In the genomic region with DNA sequence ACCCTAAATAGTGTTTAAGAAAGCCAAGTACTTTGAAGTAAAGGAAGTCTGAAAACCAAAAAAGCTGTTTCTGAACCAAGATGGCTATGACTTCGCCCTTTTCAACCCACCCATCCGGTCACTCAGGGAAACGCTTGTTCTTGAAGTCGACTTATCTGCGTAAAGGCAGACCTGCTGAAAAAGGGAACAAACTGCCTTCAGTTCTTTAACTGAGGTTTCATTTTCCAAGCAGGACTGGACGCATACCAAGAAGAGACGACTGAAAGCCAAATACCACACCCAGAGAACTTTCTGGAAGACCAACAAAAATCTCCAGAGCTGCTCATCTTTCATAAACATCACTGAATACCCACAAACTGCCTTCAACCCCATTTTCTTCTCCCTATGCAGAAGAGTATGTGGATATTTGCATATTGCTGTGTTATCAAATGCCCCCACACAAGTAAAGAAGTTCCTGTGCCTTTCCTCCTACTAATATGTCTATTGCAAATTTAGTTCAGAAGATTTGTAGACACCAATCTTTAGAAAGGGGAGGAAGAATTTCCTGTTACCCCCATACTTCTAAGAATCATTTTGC, we compare ENCODE assay signal across 16 mouse cellular contexts.
DNase-seq lines count a peak whose midpoint lies in the region; ATAC-seq and TF ChIP-seq lines count a peak whose summit lies in the region.
"Had no signal": no experiment of that assay in that cellular context is flagged by ENCODE, and none has a peak within 500 bp of the region (broad histone marks: within the 10 kb centered on the region; RNA-seq: fewer than 3 reads in every experiment).

No protein-coding gene starts in this region.

- H3K27ac ChIP-seq in liver, embryonic 14.5 days: no peak overlapping the region
- H3K27ac ChIP-seq: hindbrain, embryonic 12.5 days; layer of hippocampus, adult 2 months had no signal

- H3K9me3 ChIP-seq in liver, embryonic 14.5 days (ENCODE audit: control insufficient read depth, low read length): no peaks in the 10 kb centered on the region
- H3K9me3 ChIP-seq: hindbrain, embryonic 12.5 days had no signal

- H3K36me3 ChIP-seq in liver, embryonic 14.5 days (replicated peaks; ENCODE audit: control insufficient read depth, insufficient read depth, low read depth): no peaks in the 10 kb centered on the region
- H3K36me3 ChIP-seq: hindbrain, embryonic 12.5 days had no signal

- peaks cover 0 to 4% of the 10 kb centered on the region in 2 experiments; a peak in 1 of 4 replicates for H3K4me1 ChIP-seq in liver, embryonic 14.5 days (replicated peaks; ENCODE audit: control insufficient read depth in 2 of 2, insufficient read depth in 2 of 2, low read length in 1 of 2)
- H3K4me1 ChIP-seq: hindbrain, embryonic 12.5 days had no signal

- WGBS in liver, embryonic 14.5 days (ENCODE audit: insufficient replicate concordance): 13% methylated on average over 7 of the region's 7 CpGs

- no peak for TF ChIP-seq EP300 in liver, embryonic 14.5 days (IDR thresholded peaks at IDR 0.05; ENCODE audit: low read depth)

- TF ChIP-seq CTCF in liver, embryonic 14.5 days (IDR thresholded peaks at IDR 0.05; ENCODE audit: low read depth): no peak

- no peak overlapping the region for H3K9ac ChIP-seq in liver, embryonic 14.5 days (replicated peaks)
- H3K9ac ChIP-seq: hindbrain, embryonic 12.5 days had no signal

- no peak overlapping the region for H3K4me3 ChIP-seq in liver, embryonic 14.5 days (ENCODE audit: insufficient read depth in 1 of 2, low read depth in 2 of 2, low read length in 2 of 2)
- H3K4me3 ChIP-seq: erythroblast, embryonic 14.5 days; hindbrain, embryonic 12.5 days; layer of hippocampus, adult 2 months had no signal

- peak overlapping the region; percentile 22; the same call in 1 of the 2 replicates for H3K4me2 ChIP-seq in liver, embryonic 14.5 days (ENCODE audit: low read depth)
- H3K4me2 ChIP-seq: hindbrain, embryonic 12.5 days had no signal

- DNase-seq in gastrocnemius, adult 18-20 months (ENCODE audit: low spot score): peak; percentile 55
- no peak for DNase-seq in gastrocnemius, postnatal 4 days (ENCODE audit: low spot score in 2 of 2)
- DNase-seq in urinary bladder, postnatal 36 days (ENCODE audit: low spot score in 2 of 2): peak; percentile 8 to 16
- no peak for DNase-seq in urinary bladder, postnatal 10 days (ENCODE audit: low spot score)
- no peak for DNase-seq in liver, embryonic 14.5 days (ENCODE audit: low read depth in 3 of 3, low spot score in 3 of 3)
- DNase-seq in adrenal gland, adult 18-20 months (ENCODE audit: low spot score in 2 of 2): no peak
- no peak for DNase-seq in cerebellum, adult 9-11 months
- DNase-seq in Muller cell, postnatal 12 days (ENCODE audit: inconsistent ontology term): no peak
- DNase-seq: cerebellum, postnatal 36 days; gastrocnemius, postnatal 14 days; kidney, adult 18-20 months; left cerebral cortex, postnatal 4 days had no signal

- ATAC-seq in liver, embryonic 14.5 days (ENCODE audit: insufficient read depth): no peak
- ATAC-seq: lung, postnatal 0 days had no signal

- H3K27me3 ChIP-seq in liver, embryonic 14.5 days (ENCODE audit: control insufficient read depth, insufficient read depth, low read length): no peaks in the 10 kb centered on the region
- H3K27me3 ChIP-seq: hindbrain, embryonic 12.5 days had no signal

Comparison
In these comparisons a context has a peak if more than half of its experiments do, and no peak if none do; other contexts are left out.
1. DNase-seq: peak in gastrocnemius, adult 18-20 months (single experiment) and urinary bladder, postnatal 36 days (2 of 2); none in gastrocnemius, postnatal 4 days (0 of 2), urinary bladder, postnatal 10 days (single experiment), liver, embryonic 14.5 days (0 of 3), adrenal gland, adult 18-20 months (0 of 2), cerebellum, adult 9-11 months (single experiment) and Muller cell, postnatal 12 days (single experiment).